Comparison of ENCODE assay signal across 9 mouse cellular contexts in the genomic region with DNA sequence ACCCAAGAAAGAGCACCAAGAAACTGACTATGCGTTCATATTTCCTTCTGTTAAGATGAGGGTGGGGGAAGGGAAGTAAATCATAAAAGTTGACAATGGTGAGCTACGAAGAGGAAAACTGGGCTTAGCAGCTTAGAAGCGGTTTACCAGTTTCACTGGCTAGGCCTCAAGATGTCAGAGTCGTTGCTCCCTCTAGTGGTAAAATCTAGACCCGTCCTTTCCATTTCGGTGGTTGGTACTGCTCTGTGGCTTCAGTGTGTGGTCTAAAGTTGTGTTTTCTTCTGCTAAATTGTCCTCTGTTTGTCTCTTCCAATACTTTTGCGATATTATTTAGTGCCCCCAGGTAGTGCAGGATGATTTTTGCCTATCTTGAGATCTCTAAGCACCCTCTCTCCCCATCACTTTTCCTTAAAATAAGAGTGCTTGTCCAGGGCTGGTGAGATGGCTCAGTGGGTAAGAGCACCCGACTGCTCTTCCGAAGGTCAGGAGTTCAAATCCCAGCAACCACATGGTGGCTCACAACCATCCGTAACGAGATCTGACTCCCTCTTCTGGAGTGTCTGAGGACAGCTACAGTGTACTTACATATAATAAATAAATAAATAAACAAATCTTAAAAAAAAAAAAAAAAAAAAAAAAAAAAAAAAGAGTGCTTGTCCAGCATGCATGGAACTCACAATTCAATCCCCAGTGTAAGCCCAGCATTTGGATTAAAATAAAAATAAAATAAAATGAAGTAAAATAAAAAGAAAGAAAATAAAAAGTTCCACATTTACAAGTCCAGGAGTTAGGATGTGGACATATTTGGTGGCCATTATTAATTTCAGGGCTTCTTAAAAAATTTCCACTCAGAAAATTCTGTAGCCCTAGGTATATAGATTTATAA. TPM values are rescaled to one million over a fixed set of nuclear protein-coding genes. Genes with fewer than 3 reads are reported as not detected.
DNase-seq lines count a peak whose midpoint lies in the region; ATAC-seq lines count a peak whose summit lies in the region.
"Had no signal": no experiment of that assay in that cellular context is flagged by ENCODE, and none has a peak within 500 bp of the region (broad histone marks: within the 10 kb centered on the region; RNA-seq: fewer than 3 reads in every experiment).

No protein-coding gene starts in this region.

- no peak overlapping the region for H3K4me2 ChIP-seq in limb, embryonic 12.5 days
- no peak overlapping the region for H3K4me2 ChIP-seq in midbrain, embryonic 16.5 days (ENCODE audit: low read length)
- H3K4me2 ChIP-seq: heart, embryonic 15.5 days had no signal

- H3K27me3 ChIP-seq in limb, embryonic 12.5 days = no peaks in the 10 kb centered on the region
- no peaks in the 10 kb centered on the region for H3K27me3 ChIP-seq in midbrain, embryonic 16.5 days (ENCODE audit: control insufficient read depth, insufficient read depth, low read depth, low read length)
- H3K27me3 ChIP-seq: heart, embryonic 15.5 days had no signal

- H3K36me3 ChIP-seq in limb, embryonic 12.5 days = no peaks in the 10 kb centered on the region
- H3K36me3 ChIP-seq in midbrain, embryonic 16.5 days (ENCODE audit: control insufficient read depth, insufficient read depth, low read length) = no peaks in the 10 kb centered on the region
- H3K36me3 ChIP-seq: heart, embryonic 15.5 days had no signal

- H3K4me3 ChIP-seq in limb, embryonic 12.5 days (replicated peaks) = no peak overlapping the region
- H3K4me3 ChIP-seq in midbrain, embryonic 16.5 days (ENCODE audit: low read depth, low read length) = no peak overlapping the region
- H3K4me3 ChIP-seq: heart, embryonic 15.5 days had no signal

- H3K9ac ChIP-seq in limb, embryonic 12.5 days (replicated peaks) = no peak overlapping the region
- H3K9ac ChIP-seq in midbrain, embryonic 16.5 days (ENCODE audit: low read depth, low read length) = no peak overlapping the region
- H3K9ac ChIP-seq: heart, embryonic 15.5 days had no signal

- H3K27ac ChIP-seq in limb, embryonic 12.5 days = no peak overlapping the region
- H3K27ac ChIP-seq in midbrain, embryonic 16.5 days (ENCODE audit: low read length) = no peak overlapping the region
- H3K27ac ChIP-seq: heart, embryonic 15.5 days had no signal

- DNase-seq in ovary, postnatal 14 days (ENCODE audit: low spot score) = peak; percentile 21
- DNase-seq in ovary, postnatal 10 days (ENCODE audit: low spot score) = no peak
- peak; percentile 82 for DNase-seq in R1 (ENCODE audit: low read depth, low spot score)
- DNase-seq in embryo, embryonic 10.5 days (ENCODE audit: low spot score) = peak; percentile 94
- DNase-seq in ovary, adult 18-20 months (ENCODE audit: low spot score) = no peak

- H3K4me1 ChIP-seq in limb, embryonic 12.5 days (replicated peaks) = no peaks in the 10 kb centered on the region
- no peaks in the 10 kb centered on the region for H3K4me1 ChIP-seq in midbrain, embryonic 16.5 days (ENCODE audit: control insufficient read depth, insufficient read depth, low read length)
- H3K4me1 ChIP-seq: heart, embryonic 15.5 days had no signal

- WGBS in limb, embryonic 12.5 days = 25% methylated on average over 11 of the region's 11 CpGs
- 23% methylated on average over 9 of the region's 11 CpGs for WGBS in midbrain, embryonic 16.5 days

- peaks cover 5% of the 10 kb centered on the region; the same call in 1 of the 2 replicates for H3K9me3 ChIP-seq in limb, embryonic 12.5 days
- no peaks in the 10 kb centered on the region for H3K9me3 ChIP-seq in midbrain, embryonic 16.5 days (replicated peaks; ENCODE audit: control insufficient read depth, low read length, poor library complexity, severe bottlenecking)
- H3K9me3 ChIP-seq: heart, embryonic 15.5 days had no signal

- peak; percentile 92 to 95 for ATAC-seq in hematopoietic stem cell, adult 5-6 weeks (replicated peaks in 1 of 2; ENCODE audit: insufficient read depth in 1 of 2, low FRiP score in 2 of 2, low TSS enrichment in 1 of 2, low read depth in 1 of 2, poor library complexity in 2 of 2, severe bottlenecking in 2 of 2)
- peak; percentile 59; the same call in 1 of the 2 replicates for ATAC-seq in limb, embryonic 12.5 days (ENCODE audit: insufficient number of reproducible peaks, insufficient read depth, low FRiP score, low TSS enrichment, low read depth)
- peak; percentile 84 for ATAC-seq in midbrain, embryonic 16.5 days

RNA-seq across cellular contexts. Expression of gene Zfp287, which starts 38.2 kb away (rescaled TPM):
- 7.3 and 9.6 TPM in 2 replicates for total RNA-seq in hematopoietic stem cell, adult 5-6 weeks (2017)
- 16.0 and 16.3 TPM in 2 replicates for polyA plus RNA-seq in limb, embryonic 12.5 days (2016; fragmentation: Nextera tagmentation; extraction: Ambion mirVana)
- polyA plus RNA-seq in midbrain, embryonic 16.5 days (2015; fragmentation: Nextera tagmentation; extraction: Ambion mirVana) = 22.5 and 26.3 TPM in 2 replicates

RNA-seq across cellular contexts. Expression of gene Mmgt2, which starts 45.1 kb away (rescaled TPM):
- total RNA-seq in hematopoietic stem cell, adult 5-6 weeks (2017) = 26.0 and 39.5 TPM in 2 replicates
- 59.9 and 61.2 TPM in 2 replicates for polyA plus RNA-seq in limb, embryonic 12.5 days (2016; fragmentation: Nextera tagmentation; extraction: Ambion mirVana)
- polyA plus RNA-seq in midbrain, embryonic 16.5 days (2015; fragmentation: Nextera tagmentation; extraction: Ambion mirVana) = 20.4 and 20.6 TPM in 2 replicates

RNA-seq across cellular contexts. Expression of gene Lrrc75a, which starts 45.2 kb away (rescaled TPM):
- 7.6 and 7.7 TPM in 2 replicates for total RNA-seq in hematopoietic stem cell, adult 5-6 weeks (2017)
- 19.2 and 23.2 TPM in 2 replicates for polyA plus RNA-seq in limb, embryonic 12.5 days (2016; fragmentation: Nextera tagmentation; extraction: Ambion mirVana)
- 10.0 and 10.2 TPM in 2 replicates for polyA plus RNA-seq in midbrain, embryonic 16.5 days (2015; fragmentation: Nextera tagmentation; extraction: Ambion mirVana)

RNA-seq across cellular contexts. Expression of gene Gm10428, which starts 59.4 kb away (rescaled TPM):
- not detected in 2 replicates for total RNA-seq in hematopoietic stem cell, adult 5-6 weeks (2017)
- polyA plus RNA-seq in limb, embryonic 12.5 days (2016; fragmentation: Nextera tagmentation; extraction: Ambion mirVana) = not detected in 2 replicates
- not detected in 2 replicates for polyA plus RNA-seq in midbrain, embryonic 16.5 days (2015; fragmentation: Nextera tagmentation; extraction: Ambion mirVana)
- polyA plus RNA-seq: heart, embryonic 15.5 days had no signal

Comparison
In these comparisons a context has a peak if more than half of its experiments do, and no peak if none do; other contexts are left out.
1. DNase-seq: peak in ovary, postnatal 14 days (single experiment), R1 (single experiment) and embryo, embryonic 10.5 days (single experiment); none in ovary, postnatal 10 days (single experiment) and ovary, adult 18-20 months (single experiment).
2. Peak in every context shown above with its lines, with median percentiles within 50 percentile points of each other: ATAC-seq.